Mouse (Mus musculus) C2C12 (cell line): ENCODE measurements at regions not wholly inside any gene's neighbourhood (a gene's known extent, or its start where the extent isn't known, plus 50 kb on each side); places are given as distances from the start of the nearest gene placed in this dataset.

ENCODE experiments used
- H3K27me3 ChIP-seq: one replicate; pipeline ENCODE4 v1.6.1; 2011; ENCODE audit not compliant: control insufficient read depth, insufficient read depth, insufficient read length
- H3K36me3 ChIP-seq: one replicate; pipeline ENCODE4 v1.6.1; 2011; ENCODE audit not compliant: control insufficient read depth, insufficient read depth
- H3K4me3 ChIP-seq: one replicate; pipeline ENCODE4 v1.5.1; 2011; ENCODE audit warnings: mild to moderate bottlenecking, control low read depth; ENCODE audit not compliant: poor library complexity, insufficient read depth, severe bottlenecking
- H3K79me2 ChIP-seq: one replicate; pipeline ENCODE4 v1.6.1; 2011; ENCODE audit not compliant: control insufficient read depth, insufficient read depth
- H3K79me3 ChIP-seq: one replicate; pipeline ENCODE4 v1.6.1; 2011; ENCODE audit warnings: low read depth, control low read depth
- H3ac ChIP-seq: one replicate; pipeline ENCODE3; 2011; ENCODE audit warnings: low read depth; ENCODE audit not compliant: control insufficient read depth, insufficient read length
- CEBPB ChIP-seq: IDR thresholded peaks from one replicate; pipeline ENCODE4 v1.6.1; 2011; ENCODE audit warnings: low read depth, mild to moderate bottlenecking, control low read depth, moderate library complexity
- CTCF ChIP-seq: IDR thresholded peaks from one replicate; pipeline ENCODE4 v1.5.1; 2011; ENCODE audit not compliant: control insufficient read depth, insufficient read depth, insufficient read length
- FOSL1 ChIP-seq: IDR thresholded peaks from one replicate; pipeline ENCODE4 v1.8.0; 2011; ENCODE audit warnings: mild to moderate bottlenecking, low read length; ENCODE audit not compliant: poor library complexity, insufficient read depth, severe bottlenecking
- MAX ChIP-seq: IDR thresholded peaks from one replicate; pipeline ENCODE4 v1.6.1; 2011; ENCODE audit warnings: mild to moderate bottlenecking, control low read depth
- MYOD1 ChIP-seq: IDR thresholded peaks from one replicate; pipeline ENCODE4 v1.6.1; 2011; ENCODE audit warnings: low read depth; ENCODE audit not compliant: control insufficient read depth, insufficient read length
- MYOG ChIP-seq: IDR thresholded peaks from one replicate; pipeline ENCODE4 v1.6.1; 2011; ENCODE audit not compliant: control insufficient read depth, insufficient read length; ENCODE audit errors: extremely low read depth
- USF1 ChIP-seq: IDR thresholded peaks from one replicate; pipeline ENCODE4 v1.6.1; 2011; ENCODE audit warnings: low read depth, mild to moderate bottlenecking, control low read depth, moderate library complexity

GRCm38 (mm10) chr2:170659291-170659690, 57.5 kb upstream of the 4930470P17Rik start:
- Histone ChIP-seq H3K79me2 (no peaks in the 10 kb centered on the region), H3K4me3 (no peak overlapping the region), H3K79me3 (no peaks in the 10 kb centered on the region), H3ac (no peak overlapping the region), H3K27me3 (no peaks in the 10 kb centered on the region), H3K36me3 (no peaks in the 10 kb centered on the region)
- TF ChIP-seq USF1 (no peak), MAX (no peak), CEBPB (no peak), MYOD1 (no peak), FOSL1 (no peak), MYOG (no peak), CTCF (no peak)

- Histone ChIP-seq H3ac (no peak overlapping the region), H3K79me2 (no peaks in the 10 kb centered on the region), H3K36me3 (no peaks in the 10 kb centered on the region), H3K79me3 (no peaks in the 10 kb centered on the region), H3K27me3 (no peaks in the 10 kb centered on the region), H3K4me3 (no peak overlapping the region)
- TF ChIP-seq FOSL1: no peak
- TF ChIP-seq CEBPB: no peak
- no peak for TF ChIP-seq MAX
- no peak for TF ChIP-seq USF1
- TF ChIP-seq CTCF: no peak
- no peak for TF ChIP-seq MYOG
- TF ChIP-seq MYOD1: no peak
These were observed 56.7 kb upstream of the 4930470P17Rik start for GRCm38 (mm10) chr2:170658520-170658919.

- no peaks in the 10 kb centered on the region for H3K79me2 ChIP-seq
- no peak overlapping the region for H3K4me3 ChIP-seq
- TF ChIP-seq MYOD1 (no peak), USF1 (no peak), CEBPB (no peak), CTCF (no peak), MYOG (no peak), FOSL1 (no peak), MAX (no peak)
- H3K36me3 ChIP-seq: no peaks in the 10 kb centered on the region
- H3K79me3 ChIP-seq: no peaks in the 10 kb centered on the region
- H3K27me3 ChIP-seq: no peaks in the 10 kb centered on the region
- H3ac ChIP-seq: no peak overlapping the region
These were observed 56.0 kb upstream of the 4930470P17Rik start for GRCm38 (mm10) chr2:170657821-170658221.

GRCm38 (mm10) chr2:170652128-170652527, 50.3 kb upstream of the 4930470P17Rik start:
- Histone ChIP-seq H3ac (no peak overlapping the region), H3K27me3 (no peaks in the 10 kb centered on the region), H3K79me2 (no peaks in the 10 kb centered on the region), H3K4me3 (no peak overlapping the region), H3K79me3 (no peaks in the 10 kb centered on the region), H3K36me3 (no peaks in the 10 kb centered on the region)
- no peak for TF ChIP-seq CTCF
- no peak for TF ChIP-seq FOSL1
- no peak for TF ChIP-seq USF1
- TF ChIP-seq MYOG: no peak
- TF ChIP-seq CEBPB: no peak
- no peak for TF ChIP-seq MYOD1
- no peak for TF ChIP-seq MAX
